Mouse (Mus musculus) left cerebral cortex, adult 2 months (tissue): ENCODE results near the gene Pdgfc. TPM values are rescaled to one million over a fixed set of nuclear protein-coding genes. Genes with fewer than 3 reads are reported as not detected.

Source experiments
- DNase-seq, 2 experiments: peaks; one replicate each; pipeline ENCODE4 v3.0.0; 2021 to 2022; ENCODE audit warnings: low spot score in 2 of 2, mixed read lengths in 1 of 2; ENCODE audit errors: extremely low spot score in 1 of 2
- H3K27ac ChIP-seq: fragments of 200-600 bp; 2 replicates; pipeline ENCODE4 v1.8.1; 2022
- H3K4me3 ChIP-seq: fragments of 200-600 bp; 2 replicates; pipeline ENCODE4 v1.8.1; 2022
- CTCF ChIP-seq: fragments of 200-600 bp; IDR thresholded peaks from 2 replicates; pipeline ENCODE4 v1.8.1; 2022; ENCODE audit warnings: antibody characterized with exemption, mild to moderate bottlenecking, moderate library complexity
- intact Hi-C: fragments of 180-260 bp; cut with DNase I; formaldehyde crosslinking; loops from one replicate; pipeline ENCODE4 v1.15.1; 2025
- total RNA-seq, 2 experiments: library from RNA; stranded (reverse); gene quantifications; 2 replicates each; pipeline ENCODE4 v1.2.3; 2021

Gene Pdgfc
- total RNA-seq, 2 experiments from 2014 or later, result 8.2 to 8.7 TPM

- H3K27ac ChIP-seq, result no peak overlapping the region
- intact Hi-C loops, result no loop called here
- no peak for DNase-seq
- TF ChIP-seq CTCF, result no peak
- no peak overlapping the region for H3K4me3 ChIP-seq
Observed at GRCm38 (mm10) chr3:81046652-81047607, 10.7 kb downstream of the Pdgfc start.

GRCm38 (mm10) chr3:81051522-81051921 is 15.3 kb downstream of the Pdgfc start:
- intact Hi-C loops, result no loop called here
- DNase-seq, result no peak
- H3K27ac ChIP-seq, result no peak overlapping the region
- H3K4me3 ChIP-seq, result no peak overlapping the region
- no peak for TF ChIP-seq CTCF

DNA sequence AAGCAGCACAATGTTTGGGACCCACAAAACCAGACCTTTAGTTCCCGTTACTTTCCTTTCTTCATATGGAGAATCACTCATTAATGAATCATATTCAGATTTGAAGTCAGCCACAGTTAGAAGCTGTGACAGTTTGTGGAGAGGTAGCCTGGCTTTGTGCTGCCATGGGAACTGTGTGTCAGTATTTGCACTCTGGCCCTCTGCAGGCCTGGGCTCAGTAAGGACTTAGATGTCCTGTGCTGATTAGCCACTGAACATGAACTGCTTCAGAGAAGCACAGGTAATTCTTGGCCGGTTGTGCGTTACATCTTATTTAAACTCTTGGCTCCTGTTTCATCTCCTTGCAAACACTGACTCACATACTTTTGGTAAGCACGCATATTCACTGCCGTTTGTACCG is 16.2 kb downstream of the Pdgfc start:
- intact Hi-C loops, result no loop called here
- no peak for DNase-seq
- Histone ChIP-seq H3K27ac (no peak overlapping the region), H3K4me3 (no peak overlapping the region)
- TF ChIP-seq CTCF, result no peak

GRCm38 (mm10) chr3:81054074-81054473 is 17.9 kb downstream of the Pdgfc start:
- intact Hi-C loops, result no loop called here
- H3K4me3 ChIP-seq, result no peak overlapping the region
- no peak for TF ChIP-seq CTCF
- H3K27ac ChIP-seq, result no peak overlapping the region
- no peak for DNase-seq

GRCm38 (mm10) chr3:81057719-81058118 is 21.5 kb downstream of the Pdgfc start:
- DNase-seq, result no peak
- Histone ChIP-seq H3K4me3 (no peak overlapping the region), H3K27ac (no peak overlapping the region)
- intact Hi-C loops, result no loop called here
- no peak for TF ChIP-seq CTCF

DNA sequence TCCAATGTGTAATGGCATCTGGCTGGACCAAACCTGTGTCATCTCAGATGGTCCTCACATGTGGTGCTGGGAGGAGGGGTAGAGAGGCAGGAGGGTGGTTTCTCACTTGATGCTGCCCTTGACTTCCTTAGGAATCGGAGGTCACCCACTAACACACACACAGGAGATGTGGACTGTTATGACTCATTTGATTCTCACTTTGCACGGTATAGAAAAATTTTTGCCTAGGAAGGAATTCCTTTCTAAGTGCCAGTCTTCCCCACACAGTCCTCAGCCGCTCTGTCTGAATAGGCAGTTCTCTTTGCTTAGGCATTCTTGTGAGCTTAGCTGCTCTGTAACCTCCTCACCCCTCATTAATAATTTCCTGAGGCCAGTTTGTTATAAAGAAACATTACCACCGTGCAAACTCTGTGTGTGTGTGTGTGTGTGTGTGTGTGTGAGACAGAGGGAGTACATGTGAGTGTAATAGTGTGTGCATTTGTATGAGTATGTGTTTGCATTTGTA is 22.4 kb downstream of the Pdgfc start:
- intact Hi-C loops, result no loop called here
- TF ChIP-seq CTCF, result no peak
- no peak overlapping the region for H3K27ac ChIP-seq
- no peak overlapping the region for H3K4me3 ChIP-seq
- DNase-seq, result no peak

DNA sequence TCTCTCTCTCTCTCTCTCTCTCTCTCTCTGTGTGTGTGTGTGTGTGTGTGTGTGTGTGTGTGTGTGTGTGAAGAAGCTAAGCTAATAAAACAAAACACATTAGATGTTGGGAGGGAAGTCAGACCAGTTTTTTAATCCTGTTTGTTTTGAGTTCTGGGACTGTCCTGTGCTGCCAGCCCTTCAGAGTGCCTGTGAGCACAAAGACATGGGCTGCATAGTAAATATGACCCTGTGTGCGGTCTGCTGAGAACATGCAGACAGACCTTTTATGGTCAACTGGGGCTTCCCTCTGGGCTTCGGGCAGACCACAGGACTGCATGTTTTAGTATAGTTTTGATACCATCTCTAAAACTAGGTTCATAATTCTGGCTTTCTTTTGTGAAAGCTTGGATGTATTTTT is 32.3 kb downstream of the Pdgfc start:
- Histone ChIP-seq H3K4me3 (no peak overlapping the region), H3K27ac (no peak overlapping the region)
- TF ChIP-seq CTCF, result no peak
- no peak for DNase-seq
- intact Hi-C loops, result no loop called here

DNA sequence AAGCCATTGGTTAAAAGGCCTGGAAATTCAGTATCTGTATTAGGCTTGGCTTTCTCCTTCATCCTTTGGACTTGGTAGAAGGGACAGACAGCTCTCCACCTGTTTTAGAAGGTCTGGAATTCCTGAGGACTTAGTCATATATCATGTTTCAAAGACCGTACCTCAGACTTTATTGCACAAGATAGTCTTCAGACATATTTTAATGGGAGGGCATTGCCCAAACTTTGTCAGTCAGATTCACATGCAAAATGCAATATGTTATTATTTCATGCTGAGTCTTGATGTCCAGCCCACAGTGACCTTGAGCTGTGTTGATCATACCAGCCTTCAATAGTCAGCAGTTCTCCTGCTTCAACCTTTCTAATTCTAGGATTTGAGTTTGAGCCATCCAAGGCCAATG is 64.9 kb downstream of the Pdgfc start:
- intact Hi-C loops, result no loop called here
- Histone ChIP-seq H3K4me3 (no peak overlapping the region), H3K27ac (no peak overlapping the region)
- no peak for TF ChIP-seq CTCF
- DNase-seq, result no peak

- DNase-seq, result no peak
- intact Hi-C loops, result no loop called here
- TF ChIP-seq CTCF, result no peak
- peak overlapping the region; percentile 71 for H3K27ac ChIP-seq
- no peak overlapping the region for H3K4me3 ChIP-seq
Observed at GRCm38 (mm10) chr3:81102158-81102876, 66.1 kb downstream of the Pdgfc start.

- H3K4me3 ChIP-seq, result no peak overlapping the region
- peak overlapping the region; percentile 71; the same call in 1 of the 2 replicates for H3K27ac ChIP-seq
- TF ChIP-seq CTCF, result no peak
- intact Hi-C loops, result no loop called here
- no peak for DNase-seq
Observed at GRCm38 (mm10) chr3:81102877-81103420, 66.7 kb downstream of the Pdgfc start.

- no peak for TF ChIP-seq CTCF
- intact Hi-C loops, result no loop called here
- no peak for DNase-seq
- Histone ChIP-seq H3K27ac (no peak overlapping the region), H3K4me3 (no peak overlapping the region)
Observed at GRCm38 (mm10) chr3:81107515-81107914, 71.3 kb downstream of the Pdgfc start.

DNA sequence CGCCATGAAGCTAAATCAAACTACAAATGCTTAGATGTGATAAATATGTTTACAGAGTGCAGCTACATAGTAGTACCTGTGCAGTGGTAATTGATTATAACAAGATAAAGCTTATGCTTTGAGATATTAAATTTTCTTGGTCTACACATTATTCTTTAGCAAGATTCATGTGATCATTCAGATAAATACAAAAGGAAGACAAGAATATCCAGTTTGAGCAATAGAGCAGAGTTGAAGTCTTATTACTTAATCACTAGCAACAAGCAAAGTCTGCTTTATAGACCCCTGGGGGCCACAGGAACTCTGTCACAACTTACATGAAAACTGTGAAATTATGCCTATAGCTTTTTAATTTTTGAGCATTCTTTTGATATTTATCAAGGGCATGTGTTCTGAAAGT is 74.8 kb downstream of the Pdgfc start:
- intact Hi-C loops, result no loop called here
- H3K27ac ChIP-seq, result no peak overlapping the region

More for the DNA sequence above, 74.8 kb downstream of the Pdgfc start:
- no peak overlapping the region for H3K4me3 ChIP-seq
- no peak for TF ChIP-seq CTCF
- no peak for DNase-seq
